Mouse (Mus musculus) macrophage (primary cell): Measurements from ENCODE around the gene Ndufs4. TPM values are rescaled to one million over a fixed set of nuclear protein-coding genes. Genes with fewer than 3 reads are reported as not detected.
"Not testable (repeated sequence)": the region's sequence is repeated elsewhere in the genome, so short reads cannot be mapped to it uniquely, and the experiment has no call there.

Source experiments
- H3K27ac ChIP-seq: fragments of 350-480 bp; formaldehyde crosslinking; 2 replicates; pipeline ENCODE4 v1.9.0; 2021
- H3K36me3 ChIP-seq: fragments of 350-480 bp; formaldehyde crosslinking; 2 replicates; pipeline ENCODE4 v1.9.0; 2021; ENCODE audit errors: inconsistent target
- H3K4me3 ChIP-seq: fragments of 350-480 bp; formaldehyde crosslinking; 2 replicates; pipeline ENCODE4 v1.9.0; 2021; ENCODE audit errors: inconsistent target
- H3K79me2 ChIP-seq: fragments of 350-480 bp; formaldehyde crosslinking; 2 replicates; pipeline ENCODE4 v1.9.0; 2021; ENCODE audit errors: inconsistent target
- WGBS: methylation state at CpG from one replicate; pipeline ENCODE4 v1.1.7; 2026; ENCODE audit warnings: inconsistent platforms; ENCODE audit not compliant: missing documents; 5-methylcytosine and 5-hydroxymethylcytosine counted together
- polyA plus RNA-seq: library from polyadenylated mRNA; stranded (reverse); fragments of 250-400 nt; gene quantifications from 3 replicates; pipeline ENCODE4 v1.2.4, GENCODE M21; 2018; ENCODE audit warnings: inconsistent platforms

Gene Ndufs4
- polyA plus RNA-seq, 1 experiment from 2014 or later, result 33.9 TPM

GRCm38 (mm10) chr13:114297761-114298160 is 90.3 kb downstream of the Ndufs4 start:
- Histone ChIP-seq H3K36me3 (no peaks in the 10 kb centered on the region), H3K4me3 (no peak overlapping the region), H3K27ac (no peak overlapping the region), H3K79me2 (no peaks in the 10 kb centered on the region)
- WGBS, result 94% methylated on average over 3 of the region's 3 CpGs

GRCm38 (mm10) chr13:114296556-114296955 is 91.5 kb downstream of the Ndufs4 start:
- H3K36me3 ChIP-seq, result no peaks in the 10 kb centered on the region
- H3K79me2 ChIP-seq, result no peaks in the 10 kb centered on the region
- H3K4me3 ChIP-seq, result no peak overlapping the region
- no peak overlapping the region for H3K27ac ChIP-seq
- 98% methylated on average over 4 of the region's 4 CpGs for WGBS

GRCm38 (mm10) chr13:114289411-114289810 is 98.6 kb downstream of the Ndufs4 start:
- Histone ChIP-seq H3K36me3 (peaks cover 16% of the 10 kb centered on the region; the same call in 1 of the 2 replicates), H3K4me3 (no peak overlapping the region), H3K27ac (no peak overlapping the region), H3K79me2 (no peaks in the 10 kb centered on the region)
- WGBS, result 100% methylated on average over 1 of the region's 1 CpGs

- Histone ChIP-seq H3K79me2 (no peaks in the 10 kb centered on the region), H3K27ac (no peak overlapping the region), H3K36me3 (peaks cover 20% of the 10 kb centered on the region; the same call in 1 of the 2 replicates), H3K4me3 (no peak overlapping the region)
- WGBS, result 95% methylated on average over 3 of the region's 3 CpGs
Observed at GRCm38 (mm10) chr13:114288511-114288910, 99.5 kb downstream of the Ndufs4 start.

- WGBS, result 100% methylated on average over 2 of the region's 2 CpGs
- not testable (repeated sequence) for H3K4me3 ChIP-seq, H3K36me3 ChIP-seq, H3K27ac ChIP-seq, H3K79me2 ChIP-seq
Observed at GRCm38 (mm10) chr13:114278690-114279089, 109.4 kb downstream of the Ndufs4 start.

GRCm38 (mm10) chr13:114277277-114277676 is 110.8 kb downstream of the Ndufs4 start:
- Histone ChIP-seq H3K79me2 (no peaks in the 10 kb centered on the region), H3K4me3 (no peak overlapping the region), H3K36me3 (no peaks in the 10 kb centered on the region), H3K27ac (no peak overlapping the region)
- 97% methylated on average over 5 of the region's 5 CpGs for WGBS

GRCm38 (mm10) chr13:114271410-114272105 is 116.5 kb downstream of the Ndufs4 start:
- Histone ChIP-seq H3K4me3 (no peak overlapping the region), H3K27ac (no peak overlapping the region), H3K79me2 (no peaks in the 10 kb centered on the region), H3K36me3 (no peaks in the 10 kb centered on the region)
- WGBS, result 94% methylated on average over 16 of the region's 16 CpGs

- 94% methylated on average over 9 of the region's 9 CpGs for WGBS
- Histone ChIP-seq H3K79me2 (no peaks in the 10 kb centered on the region), H3K27ac (no peak overlapping the region), H3K36me3 (no peaks in the 10 kb centered on the region), H3K4me3 (no peak overlapping the region)
Observed at GRCm38 (mm10) chr13:114267741-114268140, 120.3 kb downstream of the Ndufs4 start.

GRCm38 (mm10) chr13:114260486-114261205 is 127.4 kb downstream of the Ndufs4 start:
- Histone ChIP-seq H3K79me2 (no peaks in the 10 kb centered on the region), H3K36me3 (no peaks in the 10 kb centered on the region), H3K4me3 (no peak overlapping the region), H3K27ac (no peak overlapping the region)
- WGBS, result 93% methylated on average over 7 of the region's 7 CpGs

GRCm38 (mm10) chr13:114254697-114255096 is 133.4 kb downstream of the Ndufs4 start:
- 94% methylated on average over 10 of the region's 10 CpGs for WGBS
- Histone ChIP-seq H3K27ac (no peak overlapping the region), H3K4me3 (no peak overlapping the region), H3K36me3 (no peaks in the 10 kb centered on the region), H3K79me2 (no peaks in the 10 kb centered on the region)

Other genes with a start within 250 kb of the Ndufs4 start
- gene Fst, start 70.7 kb upstream of the Ndufs4 start, polyA plus RNA-seq, result not detected in 3 replicates